Mouse (Mus musculus) layer of hippocampus, adult 9-10 months (tissue): ENCODE data around the gene Vegfa.

Source experiments
- DNase-seq: peaks from one replicate; pipeline ENCODE4 v3.0.0; 2022; ENCODE audit warnings: low spot score

The Vegfa gene

DNA sequence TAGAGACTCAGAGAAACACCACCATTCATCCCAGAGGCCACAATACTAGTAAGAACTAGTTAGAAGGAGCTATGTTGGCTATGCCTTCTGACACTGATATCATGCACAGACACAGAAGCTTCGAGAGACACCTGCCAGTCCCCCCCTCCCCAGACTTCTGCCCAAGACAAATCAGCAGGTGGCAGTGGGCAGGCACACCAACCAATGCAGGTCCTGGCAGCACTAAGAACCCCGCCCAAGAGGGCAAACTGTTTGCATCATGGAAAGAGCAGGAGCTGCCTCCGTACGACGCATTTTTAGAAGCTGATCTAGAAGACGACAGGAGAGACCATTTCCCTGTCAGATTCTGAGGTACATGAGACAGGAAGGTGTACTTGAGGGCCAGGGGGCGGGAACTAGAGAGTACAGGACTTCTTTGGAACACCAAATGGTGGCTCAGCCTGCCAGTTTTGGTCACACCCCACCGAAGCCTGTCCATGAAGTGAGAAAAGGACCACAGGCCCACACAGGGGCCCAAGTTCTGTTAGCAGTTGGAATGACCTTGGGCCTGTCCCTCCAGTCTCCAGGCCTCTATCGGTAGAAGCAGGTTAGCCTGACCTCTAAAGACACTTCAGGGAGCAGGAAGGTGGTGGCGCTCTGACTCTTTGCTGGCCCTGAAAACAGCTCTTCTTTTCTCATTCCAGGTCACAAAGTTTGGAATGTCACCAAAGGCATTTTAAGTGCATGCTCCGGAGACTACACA lies 6.1 kb downstream of the Vegfa start:
- DNase-seq = no peak

DNA sequence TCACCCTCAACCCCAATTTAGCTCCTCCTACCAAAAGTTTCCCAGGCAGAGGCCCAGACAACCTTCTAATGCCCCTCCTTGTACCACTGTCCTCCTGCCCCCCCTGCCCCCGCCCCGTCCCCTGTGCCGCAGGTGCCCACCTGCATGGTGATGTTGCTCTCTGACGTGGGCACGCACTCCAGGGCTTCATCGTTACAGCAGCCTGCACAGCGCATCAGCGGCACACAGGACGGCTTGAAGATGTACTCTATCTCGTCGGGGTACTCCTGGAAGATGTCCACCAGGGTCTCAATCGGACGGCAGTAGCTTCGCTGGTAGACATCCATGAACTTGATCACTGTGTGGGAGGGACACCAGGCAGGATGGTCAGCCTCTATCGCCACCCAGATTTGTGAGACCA lies 7.0 kb downstream of the Vegfa start:
- no peak for DNase-seq

DNA sequence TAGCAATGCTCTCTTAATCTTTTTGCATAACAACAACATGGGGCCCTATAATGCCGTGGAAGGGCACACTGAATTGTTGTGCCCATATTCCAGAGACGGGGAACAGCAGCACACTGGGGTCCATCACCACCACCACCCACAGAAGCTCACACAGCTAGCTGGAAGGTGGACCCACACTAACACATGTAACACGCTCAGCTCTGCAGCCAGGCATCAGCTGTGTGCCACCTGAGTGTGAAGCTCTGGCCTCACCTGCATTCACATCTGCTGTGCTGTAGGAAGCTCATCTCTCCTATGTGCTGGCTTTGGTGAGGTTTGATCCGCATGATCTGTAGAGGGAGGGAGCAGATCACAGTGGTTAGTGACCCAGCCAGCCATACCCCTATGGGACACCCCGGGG lies 8.0 kb downstream of the Vegfa start:
- DNase-seq = no peak

DNA sequence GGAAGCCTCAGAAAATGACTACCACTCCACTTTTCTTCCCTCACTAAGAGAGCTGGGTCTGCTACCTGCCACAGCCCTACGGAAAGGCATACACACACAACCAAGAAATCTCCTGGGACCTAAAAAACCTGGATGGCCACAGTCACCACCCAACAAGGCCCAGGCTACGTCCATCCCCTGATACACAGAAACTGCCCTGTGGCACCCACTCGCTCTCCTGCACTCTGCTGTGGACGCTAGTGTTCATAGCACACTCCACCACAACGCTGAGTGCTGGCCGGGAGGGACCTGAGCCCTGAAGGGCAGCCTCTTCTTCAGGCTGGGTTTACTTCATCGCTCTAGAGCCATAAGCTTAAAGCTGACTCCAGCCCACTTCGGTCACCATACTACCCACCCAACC lies 8.6 kb downstream of the Vegfa start:
- DNase-seq = no peak

DNA sequence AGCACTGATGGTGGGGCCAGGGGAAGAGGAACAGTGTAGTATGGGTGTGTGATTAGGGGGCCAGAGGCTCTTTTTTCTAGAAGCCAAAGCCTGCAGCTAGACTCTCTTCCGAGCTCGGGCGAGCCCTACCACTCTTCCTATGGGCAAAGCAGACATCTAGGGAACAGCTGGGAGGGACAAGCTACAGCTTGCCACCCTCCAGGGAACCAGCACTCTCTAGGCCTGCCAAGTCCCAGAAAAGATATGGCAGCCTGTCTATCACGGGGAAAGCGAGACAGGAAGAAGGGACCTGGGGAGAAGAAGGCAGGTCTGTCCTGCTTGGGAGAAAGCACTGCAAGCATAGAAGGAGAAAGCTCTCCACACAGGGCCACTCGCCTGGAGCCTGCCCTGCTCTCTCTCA lies 9.2 kb downstream of the Vegfa start:
- DNase-seq = no peak

DNA sequence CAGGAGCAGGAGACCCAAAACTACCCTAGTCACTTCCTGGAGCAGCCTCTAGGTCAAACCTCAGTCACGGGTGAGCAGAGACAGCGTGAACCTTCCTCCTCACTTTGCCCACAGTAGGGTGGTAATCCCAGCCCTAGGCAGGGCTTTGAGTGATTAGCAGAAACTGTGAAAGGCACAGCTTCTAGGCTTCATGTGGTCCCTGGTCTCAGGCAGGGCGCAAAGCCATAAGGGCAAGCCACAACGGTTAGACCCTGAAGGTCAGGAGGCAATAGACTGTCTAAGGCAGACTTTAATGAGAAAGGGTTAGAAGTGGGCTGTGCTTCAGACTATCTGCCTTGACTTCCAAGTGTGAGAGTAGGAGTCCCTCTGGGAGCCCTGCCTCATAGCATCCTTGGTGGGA lies 9.7 kb downstream of the Vegfa start:
- DNase-seq = no peak

DNA sequence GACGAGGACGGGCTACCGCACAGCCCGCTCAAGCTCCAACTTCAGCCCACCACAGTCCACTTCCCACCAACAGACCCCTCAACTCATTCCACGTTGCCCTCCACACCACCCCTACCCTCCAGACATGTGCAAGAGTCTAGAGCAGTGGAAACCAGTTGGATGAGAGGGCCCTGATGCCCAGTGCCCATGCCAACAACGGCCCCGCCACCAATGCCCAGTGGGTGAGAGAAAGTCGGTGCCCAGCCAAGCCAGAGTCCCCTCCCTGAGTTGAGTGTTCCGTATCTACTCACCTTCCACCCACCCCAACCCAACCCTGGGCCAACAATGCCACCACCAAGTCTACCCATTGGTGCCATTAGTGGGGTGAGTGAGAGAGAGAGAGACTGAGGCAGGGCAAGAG lies 10.4 kb downstream of the Vegfa start:
- no peak for DNase-seq

DNA sequence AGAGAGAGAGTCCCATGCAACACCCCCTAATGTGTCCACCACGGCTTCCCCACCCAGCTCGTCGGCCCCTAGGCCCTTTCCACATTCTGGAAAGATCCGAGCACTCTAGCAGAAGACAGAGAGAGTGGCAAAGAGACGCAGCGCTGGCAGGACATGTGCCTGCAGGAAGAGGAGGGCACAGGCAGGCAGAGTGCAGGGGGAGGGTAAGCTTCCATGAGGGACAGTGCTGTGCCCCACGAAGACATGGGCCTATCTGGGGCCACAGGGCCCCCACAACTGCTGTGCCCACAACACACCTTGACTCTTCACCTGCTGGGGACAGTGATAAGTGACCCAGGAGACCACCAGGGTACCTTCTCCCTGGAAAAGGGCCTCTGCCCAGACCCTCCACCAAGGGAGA lies 11.0 kb downstream of the Vegfa start:
- no peak for DNase-seq

DNA sequence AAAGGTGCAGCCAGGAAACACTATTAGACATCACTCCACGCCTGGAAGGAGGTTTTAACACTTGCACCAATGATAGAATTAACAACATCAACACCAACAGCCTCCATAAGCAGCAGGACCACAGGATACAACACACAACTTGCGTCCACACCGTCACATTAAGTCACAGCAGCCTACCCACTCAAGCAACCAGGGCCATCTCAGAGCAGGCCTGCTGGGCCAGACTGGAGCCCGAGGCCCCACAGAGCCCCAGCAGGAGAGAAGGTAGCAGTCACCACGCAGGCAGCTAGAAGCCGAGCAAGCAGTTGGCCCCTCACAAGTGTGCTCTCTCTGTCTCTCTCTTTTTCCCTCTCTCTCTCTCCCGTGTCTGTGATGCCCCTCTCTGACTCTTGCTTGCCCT lies 11.6 kb downstream of the Vegfa start:
- no peak for DNase-seq

DNA sequence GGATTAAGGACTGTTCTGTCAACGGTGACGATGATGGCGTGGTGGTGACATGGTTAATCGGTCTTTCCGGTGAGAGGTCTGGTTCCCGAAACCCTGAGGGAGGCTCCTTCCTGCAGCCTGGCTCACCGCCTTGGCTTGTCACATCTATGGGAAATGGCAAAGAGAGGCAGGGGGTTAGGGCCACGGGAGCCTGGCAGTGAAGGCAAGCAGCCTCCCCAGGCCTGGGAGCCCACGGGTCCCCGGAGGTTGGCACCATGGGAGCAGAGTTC lies 13.5 kb downstream of the Vegfa start:
- DNase-seq = no peak

DNA sequence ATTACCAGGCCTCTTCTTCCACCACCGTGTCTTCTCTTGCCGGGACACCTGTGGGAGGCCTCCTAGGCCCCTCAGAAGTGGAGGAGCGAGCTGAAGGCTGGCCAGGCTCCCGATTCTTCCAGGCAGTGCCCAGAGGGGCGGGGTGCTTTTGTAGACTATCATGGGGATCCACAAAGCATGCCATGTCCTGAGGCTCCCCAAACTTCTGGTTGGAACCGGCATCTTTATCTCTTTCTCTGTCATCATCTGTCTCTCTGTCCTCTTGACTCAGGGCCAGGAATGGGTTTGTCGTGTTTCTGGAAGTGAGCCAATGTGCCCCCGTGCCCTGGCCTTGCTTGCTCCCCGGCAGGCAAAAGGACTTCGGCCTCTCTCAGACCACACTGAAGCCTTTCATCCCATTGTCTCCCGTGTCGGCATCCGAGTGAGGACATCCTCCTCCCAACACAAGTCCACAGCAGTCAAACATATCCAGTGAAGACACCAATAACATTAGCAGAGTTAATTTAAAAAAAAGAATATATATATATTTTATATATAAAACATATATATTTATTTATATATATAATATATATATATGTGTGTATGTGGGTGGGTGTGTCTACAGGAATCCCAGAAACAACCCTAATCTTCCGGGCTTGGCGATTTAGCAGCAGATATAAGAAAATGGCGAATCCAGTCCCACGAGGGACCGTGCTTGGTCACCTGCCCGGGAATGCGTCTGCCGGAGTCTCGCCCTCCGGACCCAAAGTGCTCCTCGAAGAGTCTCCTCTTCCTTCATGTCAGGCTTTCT lies 14.0 kb downstream of the Vegfa start:
- DNase-seq = no peak

DNA sequence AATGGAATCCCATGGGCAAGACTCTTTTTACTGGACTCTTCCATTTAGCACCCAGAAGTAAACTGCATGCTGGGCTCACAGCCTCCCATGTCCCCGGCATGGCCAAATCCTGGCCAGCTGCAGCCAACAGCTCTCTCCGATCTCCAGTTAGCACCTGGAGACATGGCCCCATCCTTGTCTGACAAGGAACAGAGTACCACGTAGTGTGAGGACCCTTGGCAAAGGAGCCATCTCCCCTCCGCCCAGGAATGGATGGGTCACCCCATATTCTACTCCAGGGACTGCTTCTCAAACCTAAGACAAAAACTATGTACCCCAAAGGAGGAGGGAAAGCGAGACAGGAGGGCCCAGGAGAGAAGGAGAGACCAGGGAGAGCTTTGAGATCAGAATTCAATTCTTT lies 15.6 kb downstream of the Vegfa start:
- DNase-seq = no peak

DNA sequence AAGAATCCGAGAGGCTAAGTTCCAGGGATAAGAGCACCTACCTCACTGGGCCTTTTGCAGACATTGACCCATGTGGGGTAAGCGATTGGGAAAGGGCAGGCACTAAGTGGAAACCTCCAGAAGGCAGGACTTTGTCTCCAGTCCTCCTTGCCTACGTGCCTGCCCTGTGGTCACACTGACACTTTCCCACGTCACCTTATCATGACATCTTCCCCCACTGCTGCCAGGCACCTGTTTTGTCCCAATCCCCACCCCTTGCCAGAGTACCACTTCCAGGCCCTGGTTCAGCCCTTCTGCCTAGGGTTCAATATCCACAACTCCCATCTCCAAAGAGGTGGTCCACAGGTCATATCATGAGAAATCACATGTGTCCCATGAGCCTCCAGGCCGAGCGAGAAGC lies 16.2 kb downstream of the Vegfa start:
- DNase-seq = no peak

DNA sequence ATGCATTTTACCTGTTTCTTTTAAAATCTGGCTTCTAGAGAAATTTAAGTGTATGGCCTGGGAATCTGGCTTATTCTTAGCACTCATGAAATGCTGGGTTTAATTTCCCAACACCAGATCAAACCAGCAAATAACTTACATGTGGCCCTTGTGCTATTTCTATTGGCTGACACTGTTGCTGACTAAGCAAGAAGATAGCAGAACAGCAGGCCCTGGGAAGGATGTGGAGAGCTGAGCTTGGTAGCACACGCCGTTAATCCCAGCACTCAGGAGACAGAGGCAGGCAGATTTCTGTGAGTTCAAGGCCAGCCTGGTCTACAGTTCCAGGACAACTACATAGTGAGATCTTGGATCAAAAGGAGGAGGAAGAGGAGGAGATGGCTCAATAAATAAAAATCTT lies 17.2 kb downstream of the Vegfa start:
- no peak for DNase-seq

DNA sequence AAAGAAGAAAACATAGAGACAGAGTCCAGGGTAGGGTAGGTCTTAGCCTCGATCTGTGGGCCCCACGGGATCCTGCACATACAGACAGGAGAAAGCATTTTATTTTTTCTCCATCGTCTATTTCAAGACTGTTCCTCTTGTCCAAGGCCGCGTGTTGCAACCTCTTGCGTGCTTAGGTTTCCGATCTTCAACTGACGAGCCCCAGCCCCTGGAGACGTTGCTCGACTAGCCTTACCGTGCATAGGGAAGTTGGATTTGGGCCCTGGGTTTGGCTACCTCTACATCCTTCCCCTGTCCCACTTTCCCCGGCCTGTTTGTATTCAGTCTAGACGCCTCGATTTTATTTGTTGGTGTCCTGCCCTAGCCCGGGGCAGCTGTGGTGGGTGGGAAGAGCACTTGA lies 18.6 kb downstream of the Vegfa start:
- DNase-seq = no peak

DNA sequence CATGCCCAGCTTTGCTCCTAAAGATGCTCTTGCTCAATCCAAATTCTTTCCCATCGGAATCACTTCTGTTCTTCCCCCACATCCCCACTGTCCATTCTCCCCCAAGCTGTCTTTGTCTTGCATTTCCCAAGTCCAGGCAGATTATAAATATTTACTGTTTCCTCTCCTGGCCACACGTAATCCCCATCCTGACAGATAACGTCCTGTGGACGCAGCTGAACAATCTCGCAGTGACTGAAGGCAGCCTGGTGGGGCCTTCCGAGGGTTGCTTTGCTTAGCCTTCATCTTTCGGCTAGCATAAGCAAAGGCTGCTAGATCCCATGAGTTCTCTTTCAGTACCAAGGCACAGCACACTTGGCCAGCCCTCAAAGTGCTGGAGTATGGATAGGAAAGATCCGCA lies 20.0 kb downstream of the Vegfa start:
- DNase-seq = no peak

DNA sequence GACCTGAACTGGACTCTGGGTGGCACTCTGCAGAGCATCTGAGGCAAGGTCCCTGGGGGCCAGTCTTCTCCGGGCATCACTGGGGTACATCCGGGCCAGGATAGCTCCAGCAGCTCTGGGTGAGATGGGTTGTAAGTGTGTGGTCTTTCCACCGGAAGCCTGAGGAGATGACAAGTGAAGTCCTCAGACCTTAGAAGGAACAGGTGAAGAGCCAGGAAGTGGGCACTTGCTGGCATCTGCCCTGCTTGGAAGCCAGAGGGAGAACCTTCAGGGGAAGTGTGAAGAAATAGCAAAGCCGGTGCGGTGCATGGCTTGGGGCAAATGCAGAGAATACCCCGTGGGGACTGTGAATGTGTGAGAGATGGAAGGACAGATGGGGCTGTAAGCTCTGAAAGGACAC lies 21.7 kb downstream of the Vegfa start:
- no peak for DNase-seq

DNA sequence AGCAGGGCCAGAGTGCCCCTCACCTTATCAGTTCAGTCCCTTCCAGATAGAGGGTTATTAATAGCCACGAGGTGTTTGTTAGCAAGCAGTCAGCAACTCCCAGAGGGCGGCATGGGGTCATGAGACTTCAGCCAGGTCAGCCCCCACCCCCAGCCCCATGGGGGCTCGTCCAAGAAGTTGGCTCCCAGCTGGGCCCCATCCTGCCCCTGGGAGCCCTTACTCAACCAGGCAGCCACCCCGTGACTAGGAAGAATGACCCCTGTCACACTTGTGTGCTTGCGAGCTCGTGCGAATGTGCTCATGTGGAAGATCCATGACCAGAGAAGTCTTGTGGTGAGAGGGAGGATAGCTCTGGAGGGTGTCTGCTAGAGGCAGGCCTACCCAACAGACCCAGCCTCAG lies 23.0 kb downstream of the Vegfa start:
- DNase-seq = no peak

DNA sequence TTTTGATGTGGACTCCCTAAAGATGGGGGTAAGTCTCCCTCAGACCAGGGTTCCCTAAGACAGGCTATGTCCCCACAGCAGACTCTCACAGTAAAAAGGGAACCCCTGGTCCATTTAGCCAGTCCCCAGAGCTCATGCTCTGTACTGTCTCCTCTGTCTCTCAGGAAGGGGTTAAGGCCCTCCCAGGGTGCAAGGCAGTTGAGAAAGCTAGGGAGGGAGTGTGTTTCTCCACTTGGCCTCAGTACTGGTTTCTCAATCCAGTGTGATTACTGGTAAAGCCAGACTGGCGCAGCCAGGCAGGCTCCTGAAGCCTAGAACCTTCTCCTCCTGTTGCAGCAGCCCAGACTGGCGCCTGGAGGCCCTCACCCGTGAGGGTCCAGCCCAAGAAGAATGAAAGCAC lies 26.7 kb downstream of the Vegfa start:
- DNase-seq = no peak

DNA sequence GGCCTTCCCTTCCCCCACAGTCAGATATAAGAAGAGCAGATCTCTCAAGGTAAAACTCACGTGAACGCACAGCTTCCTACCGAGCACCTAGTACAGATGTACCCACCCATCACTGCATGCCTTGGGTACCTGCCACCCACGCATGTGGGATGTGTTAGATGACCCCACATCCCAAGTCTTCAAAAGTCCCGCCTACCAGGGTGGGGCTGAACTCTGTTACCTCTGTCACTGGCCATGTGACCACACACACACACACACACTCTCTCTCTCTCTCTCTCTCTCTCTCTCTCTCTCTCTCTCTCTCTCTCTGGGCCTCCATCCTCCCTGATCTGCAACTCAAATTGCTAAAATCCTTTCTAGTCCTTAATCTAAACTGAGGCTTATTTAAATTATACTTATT lies 27.7 kb downstream of the Vegfa start:
- no peak for DNase-seq

DNA sequence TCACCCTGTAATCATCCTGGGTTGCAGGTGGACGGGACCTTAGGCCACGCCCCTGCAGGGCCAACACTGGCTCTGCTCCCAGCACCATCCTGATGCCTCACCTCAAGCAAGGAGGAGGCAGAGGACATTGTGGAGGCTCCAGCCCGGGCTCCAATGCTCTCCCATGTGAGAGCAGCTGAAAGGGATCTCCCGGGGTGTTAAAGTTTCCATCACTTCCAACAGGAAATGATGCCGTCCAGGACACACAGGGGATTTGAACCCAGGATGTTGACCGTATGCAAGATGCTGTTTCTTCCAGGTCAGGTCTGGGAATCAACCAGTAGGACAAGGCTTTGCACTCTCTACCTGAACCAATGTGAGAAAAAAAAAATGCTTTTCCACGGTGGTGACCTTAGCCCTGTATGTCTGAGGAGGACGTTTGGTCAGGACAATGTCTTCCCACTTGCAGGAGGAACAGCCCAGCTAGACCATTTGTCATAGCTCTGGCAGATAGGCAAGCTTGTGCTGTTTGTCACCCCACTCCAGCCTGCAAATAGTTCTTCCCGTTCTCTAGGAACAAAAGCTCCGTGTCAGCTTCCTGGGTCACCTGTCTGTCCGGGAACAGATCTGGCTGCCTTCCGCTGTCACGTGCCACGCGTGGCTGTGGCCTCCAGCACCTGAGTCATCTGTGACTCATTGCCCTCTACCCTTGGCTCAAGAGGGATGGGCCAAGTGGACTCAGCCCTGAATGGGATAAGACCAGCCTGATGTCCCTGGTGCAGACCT lies 28.3 kb downstream of the Vegfa start:
- DNase-seq = no peak

DNA sequence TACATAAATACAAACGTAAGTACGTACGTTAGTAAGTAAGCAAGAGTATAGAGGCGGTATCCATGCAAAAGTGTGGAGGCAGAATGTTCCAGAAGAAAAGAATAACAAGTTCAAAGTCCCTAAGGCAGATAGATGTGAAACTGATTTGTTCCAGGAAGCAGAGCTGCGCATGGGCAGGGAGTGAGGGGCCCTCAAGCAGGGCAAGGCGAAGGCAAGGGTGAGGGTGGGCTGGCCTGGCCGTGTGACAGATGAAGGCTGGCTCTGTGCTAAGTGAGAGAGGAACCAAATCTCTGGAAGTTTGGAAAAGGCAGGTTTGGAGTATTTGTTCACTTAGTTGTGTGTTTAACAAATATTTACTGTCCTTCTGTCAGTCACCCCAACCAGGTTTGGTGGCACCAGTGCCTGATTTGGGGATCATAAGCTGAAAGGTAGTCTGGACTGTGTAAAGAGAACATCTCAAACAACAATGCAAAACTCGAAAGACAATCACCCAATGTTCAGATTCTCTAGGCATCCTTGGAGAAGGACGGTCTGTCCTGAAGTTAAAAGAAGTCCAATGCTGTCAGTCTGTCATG lies 32.7 kb downstream of the Vegfa start:
- DNase-seq = no peak

DNA sequence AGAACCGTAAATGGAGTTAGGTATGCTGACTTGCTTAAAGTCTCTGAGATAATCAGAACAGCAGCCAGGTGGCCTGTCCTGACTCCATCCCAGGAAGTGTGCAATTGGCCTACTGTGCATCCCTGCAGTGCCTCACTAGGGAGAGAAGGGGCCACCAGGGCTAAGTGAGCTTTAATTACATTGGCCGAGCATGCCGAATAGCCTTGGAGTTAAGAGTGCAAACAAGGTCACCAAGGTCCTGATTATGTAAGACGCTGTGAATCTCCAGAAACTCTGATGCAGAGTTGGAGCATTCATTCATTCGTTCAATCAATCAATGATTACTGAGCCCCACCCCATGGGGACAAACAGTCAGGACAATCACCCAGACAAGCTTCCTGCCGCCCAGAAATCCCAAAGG lies 33.8 kb downstream of the Vegfa start:
- DNase-seq = no peak
